Mouse (Mus musculus): ENCODE results near the gene H2afy2. TPM values are rescaled to one million over a fixed set of nuclear protein-coding genes. Genes with fewer than 3 reads are reported as not detected.
A peak's percentile ranks its signal among the peaks of the same experiment; 100 is the strongest.

H2afy2 gene
- polyA plus RNA-seq, 1 experiment from 2014 or later, result 93.7 TPM

- Histone ChIP-seq H3K4me1 (peaks cover 19% of the 10 kb centered on the region; the same call in 1 of the 2 replicates), H3K4me2 (peak overlapping the region; percentile 80), H3K4me3 (replicated peaks) (0 out of 2 replicates have a peak overlapping the region, but pooled peaks have one; percentile 82), H3K36me3 (no peaks in the 10 kb centered on the region), H3K27me3 (replicated peaks) (no peaks in the 10 kb centered on the region), H3K27ac (no peak overlapping the region), H3K9ac (no peak overlapping the region), H3K9me3 (no peaks in the 10 kb centered on the region)
- no peak for ATAC-seq (ENCODE audit: insufficient read depth, low FRiP score, low read depth)
- 28% methylated on average over 9 of the region's 9 CpGs for WGBS
These were observed 2.4 kb downstream of the H2afy2 start for GRCm38 (mm10) chr10:61781461-61782128.

GRCm38 (mm10) chr10:61766806-61767205 lies 17.1 kb downstream of the H2afy2 start:
- WGBS, result 19% methylated on average over 6 of the region's 6 CpGs
- H3K4me3 ChIP-seq (replicated peaks), result no peak overlapping the region
- H3K36me3 ChIP-seq, result 0 out of 2 replicates have a peak, but pooled peaks cover 7% of the 10 kb centered on the region
- ATAC-seq (ENCODE audit: insufficient read depth, low FRiP score, low read depth), result no peak
- H3K9me3 ChIP-seq, result no peaks in the 10 kb centered on the region
- H3K4me1 ChIP-seq, result peaks cover 19% of the 10 kb centered on the region; the same call in 1 of the 2 replicates
- no peaks in the 10 kb centered on the region for H3K27me3 ChIP-seq (replicated peaks)
- H3K9ac ChIP-seq, result no peak overlapping the region
- H3K4me2 ChIP-seq, result no peak overlapping the region
- no peak overlapping the region for H3K27ac ChIP-seq

- no peak overlapping the region for H3K4me2 ChIP-seq
- no peaks in the 10 kb centered on the region for H3K9me3 ChIP-seq
- no peak overlapping the region for H3K27ac ChIP-seq
- no peaks in the 10 kb centered on the region for H3K27me3 ChIP-seq (replicated peaks)
- H3K4me3 ChIP-seq (replicated peaks), result no peak overlapping the region
- no peak overlapping the region for H3K9ac ChIP-seq
- peaks cover 19% of the 10 kb centered on the region; the same call in 1 of the 2 replicates for H3K4me1 ChIP-seq
- ATAC-seq (ENCODE audit: insufficient read depth, low FRiP score, low read depth), result no peak
- H3K36me3 ChIP-seq, result 0 out of 2 replicates have a peak, but pooled peaks cover 7% of the 10 kb centered on the region
- WGBS, result 66% methylated on average over 5 of the region's 5 CpGs
These were observed 18.4 kb downstream of the H2afy2 start for GRCm38 (mm10) chr10:61765558-61765957.

- Histone ChIP-seq H3K4me3 (replicated peaks) (no peak overlapping the region), H3K36me3 (0 out of 2 replicates have a peak, but pooled peaks cover 2% of the 10 kb centered on the region), H3K27me3 (replicated peaks) (no peaks in the 10 kb centered on the region), H3K4me1 (peaks cover 22% of the 10 kb centered on the region; the same call in 1 of the 2 replicates), H3K9me3 (no peaks in the 10 kb centered on the region), H3K9ac (no peak overlapping the region), H3K27ac (no peak overlapping the region), H3K4me2 (no peak overlapping the region)
- peak; percentile 31; the same call in 1 of the 2 replicates for ATAC-seq (ENCODE audit: insufficient read depth, low FRiP score, low read depth)
- WGBS, result 63% methylated on average over 8 of the region's 8 CpGs
These were observed 19.3 kb downstream of the H2afy2 start for GRCm38 (mm10) chr10:61764689-61765088.

- no peak overlapping the region for H3K4me3 ChIP-seq (replicated peaks)
- no peaks in the 10 kb centered on the region for H3K27me3 ChIP-seq (replicated peaks)
- no peak overlapping the region for H3K4me2 ChIP-seq
- peak overlapping the region; percentile 68; the same call in 1 of the 2 replicates for H3K27ac ChIP-seq
- H3K4me1 ChIP-seq, result 0 out of 2 replicates have a peak, but pooled peaks cover 9% of the 10 kb centered on the region
- H3K36me3 ChIP-seq, result 0 out of 2 replicates have a peak, but pooled peaks cover under 1% of the 10 kb centered on the region
- H3K9ac ChIP-seq, result no peak overlapping the region
- no peaks in the 10 kb centered on the region for H3K9me3 ChIP-seq
- 19% methylated on average over 6 of the region's 6 CpGs for WGBS
- ATAC-seq (ENCODE audit: insufficient read depth, low FRiP score, low read depth), result no peak
These were observed 24.1 kb downstream of the H2afy2 start for GRCm38 (mm10) chr10:61759869-61760268.

- ATAC-seq (ENCODE audit: insufficient read depth, low FRiP score, low read depth), result no peak
- no peak overlapping the region for H3K9ac ChIP-seq
- H3K4me3 ChIP-seq (replicated peaks), result no peak overlapping the region
- H3K27me3 ChIP-seq (replicated peaks), result no peaks in the 10 kb centered on the region
- H3K4me1 ChIP-seq, result 0 out of 2 replicates have a peak, but pooled peaks cover 7% of the 10 kb centered on the region
- no peak overlapping the region for H3K4me2 ChIP-seq
- no peaks in the 10 kb centered on the region for H3K9me3 ChIP-seq
- peaks cover 5% of the 10 kb centered on the region; the same call in 1 of the 2 replicates for H3K36me3 ChIP-seq
- no peak overlapping the region for H3K27ac ChIP-seq
- WGBS, result 89% methylated on average over 2 of the region's 2 CpGs
These were observed 25.0 kb downstream of the H2afy2 start for GRCm38 (mm10) chr10:61758904-61759303.

- ATAC-seq (ENCODE audit: insufficient read depth, low FRiP score, low read depth), result peak; percentile 68; the same call in 1 of the 2 replicates
- H3K9me3 ChIP-seq, result no peaks in the 10 kb centered on the region
- H3K4me2 ChIP-seq, result no peak overlapping the region
- no peak overlapping the region for H3K27ac ChIP-seq
- no peak overlapping the region for H3K9ac ChIP-seq
- 89% methylated on average over 14 of the region's 14 CpGs for WGBS
- H3K4me3 ChIP-seq (replicated peaks), result no peak overlapping the region
- H3K36me3 ChIP-seq, result peaks cover 11% of the 10 kb centered on the region
- H3K4me1 ChIP-seq, result 0 out of 2 replicates have a peak, but pooled peaks cover 7% of the 10 kb centered on the region
- H3K27me3 ChIP-seq (replicated peaks), result no peaks in the 10 kb centered on the region
These were observed 26.9 kb downstream of the H2afy2 start for GRCm38 (mm10) chr10:61757022-61757421.

- WGBS, result 97% methylated on average over 23 of the region's 23 CpGs
- no peaks in the 10 kb centered on the region for H3K4me1 ChIP-seq
- no peak for ATAC-seq (ENCODE audit: insufficient read depth, low FRiP score, low read depth)
- H3K36me3 ChIP-seq, result peaks cover 34% of the 10 kb centered on the region
- no peak overlapping the region for H3K4me3 ChIP-seq (replicated peaks)
- no peak overlapping the region for H3K27ac ChIP-seq
- no peak overlapping the region for H3K4me2 ChIP-seq
- no peaks in the 10 kb centered on the region for H3K27me3 ChIP-seq (replicated peaks)
- no peaks in the 10 kb centered on the region for H3K9me3 ChIP-seq
- no peak overlapping the region for H3K9ac ChIP-seq
These were observed 30.9 kb downstream of the H2afy2 start for GRCm38 (mm10) chr10:61753071-61753470.

GRCm38 (mm10) chr10:61751534-61752219 lies 32.3 kb downstream of the H2afy2 start:
- Histone ChIP-seq H3K27ac (no peak overlapping the region), H3K4me2 (no peak overlapping the region), H3K4me3 (replicated peaks) (no peak overlapping the region), H3K9me3 (no peaks in the 10 kb centered on the region), H3K36me3 (peaks cover 43% of the 10 kb centered on the region), H3K9ac (no peak overlapping the region), H3K4me1 (no peaks in the 10 kb centered on the region), H3K27me3 (replicated peaks) (no peaks in the 10 kb centered on the region)
- ATAC-seq (ENCODE audit: insufficient read depth, low FRiP score, low read depth), result no peak
- 77% methylated on average over 20 of the region's 20 CpGs for WGBS

GRCm38 (mm10) chr10:61750014-61750413 lies 33.9 kb downstream of the H2afy2 start:
- Histone ChIP-seq H3K9ac (no peak overlapping the region), H3K27ac (no peak overlapping the region), H3K4me3 (replicated peaks) (no peak overlapping the region), H3K27me3 (replicated peaks) (no peaks in the 10 kb centered on the region), H3K9me3 (no peaks in the 10 kb centered on the region), H3K4me1 (no peaks in the 10 kb centered on the region), H3K4me2 (no peak overlapping the region), H3K36me3 (peaks cover 60% of the 10 kb centered on the region)
- WGBS, result 77% methylated on average over 9 of the region's 9 CpGs
- no peak for ATAC-seq (ENCODE audit: insufficient read depth, low FRiP score, low read depth)

GRCm38 (mm10) chr10:61747302-61747701 lies 36.6 kb downstream of the H2afy2 start:
- Histone ChIP-seq H3K4me2 (no peak overlapping the region), H3K27me3 (replicated peaks) (no peaks in the 10 kb centered on the region), H3K4me1 (no peaks in the 10 kb centered on the region), H3K9me3 (no peaks in the 10 kb centered on the region), H3K4me3 (replicated peaks) (no peak overlapping the region), H3K27ac (no peak overlapping the region), H3K9ac (no peak overlapping the region), H3K36me3 (peaks cover 65% of the 10 kb centered on the region)
- 92% methylated on average over 13 of the region's 13 CpGs for WGBS
- no peak for ATAC-seq (ENCODE audit: insufficient read depth, low FRiP score, low read depth)

GRCm38 (mm10) chr10:61745133-61745532 lies 38.8 kb downstream of the H2afy2 start:
- peaks cover 65% of the 10 kb centered on the region for H3K36me3 ChIP-seq
- no peaks in the 10 kb centered on the region for H3K9me3 ChIP-seq
- 86% methylated on average over 4 of the region's 4 CpGs for WGBS
- H3K4me2 ChIP-seq, result no peak overlapping the region
- no peak overlapping the region for H3K4me3 ChIP-seq (replicated peaks)
- H3K4me1 ChIP-seq, result no peaks in the 10 kb centered on the region
- no peaks in the 10 kb centered on the region for H3K27me3 ChIP-seq (replicated peaks)
- H3K9ac ChIP-seq, result no peak overlapping the region
- no peak for ATAC-seq (ENCODE audit: insufficient read depth, low FRiP score, low read depth)
- H3K27ac ChIP-seq, result no peak overlapping the region
